Mouse (Mus musculus): ENCODE results near the gene AC131692.1. TPM values are rescaled to one million over a fixed set of nuclear protein-coding genes. Genes with fewer than 3 reads are reported as not detected.

Gene AC131692.1
- polyA plus RNA-seq, 1 experiment from 2014 or later: 0.48 TPM

- Histone ChIP-seq H3K4me1 (ENCODE audit: control insufficient read depth, low read depth, low read length) (peaks cover 35% of the 10 kb centered on the region), H3K9ac (ENCODE audit: low read depth, low read length) (peak overlapping the region; percentile 75), H3K9me3 (replicated peaks; ENCODE audit: control insufficient read depth, low read length) (no peaks in the 10 kb centered on the region), H3K4me3 (ENCODE audit: low read depth, low read length) (peak overlapping the region; percentile 66), H3K4me2 (ENCODE audit: low read depth, low read length) (peak overlapping the region; percentile 94), H3K27ac (ENCODE audit: low read length) (no peak overlapping the region; the same call in 1 of the 2 replicates), H3K36me3 (ENCODE audit: control insufficient read depth, insufficient read depth) (no peaks in the 10 kb centered on the region; the same call in 1 of the 2 replicates), H3K27me3 (ENCODE audit: control insufficient read depth, insufficient read depth, low read depth, low read length) (no peaks in the 10 kb centered on the region)
- WGBS (ENCODE audit: insufficient replicate concordance): 43% methylated on average over 5 of the region's 5 CpGs
- no peak for ATAC-seq (ENCODE audit: low read depth)
These were observed 27.6 kb upstream of the AC131692.1 start for GRCm38 (mm10) chr19:6066571-6066970.

GRCm38 (mm10) chr19:6067011-6067723 lies 27.1 kb upstream of the AC131692.1 start:
- no peaks in the 10 kb centered on the region for H3K27me3 ChIP-seq (ENCODE audit: control insufficient read depth, insufficient read depth, low read depth, low read length)
- peaks cover 30% of the 10 kb centered on the region for H3K4me1 ChIP-seq (ENCODE audit: control insufficient read depth, low read depth, low read length)
- H3K9me3 ChIP-seq (replicated peaks; ENCODE audit: control insufficient read depth, low read length): no peaks in the 10 kb centered on the region
- peak; percentile 64 for ATAC-seq (ENCODE audit: low read depth)
- H3K4me3 ChIP-seq (ENCODE audit: low read depth, low read length): peak overlapping the region; percentile 66
- no peaks in the 10 kb centered on the region; the same call in 1 of the 2 replicates for H3K36me3 ChIP-seq (ENCODE audit: control insufficient read depth, insufficient read depth)
- H3K9ac ChIP-seq (ENCODE audit: low read depth, low read length): peak overlapping the region; percentile 75
- under 1% methylated on average over 30 of the region's 30 CpGs for WGBS (ENCODE audit: insufficient replicate concordance)
- peak overlapping the region; percentile 94 for H3K4me2 ChIP-seq (ENCODE audit: low read depth, low read length)
- H3K27ac ChIP-seq (ENCODE audit: low read length): peak overlapping the region; percentile 70

DNA sequence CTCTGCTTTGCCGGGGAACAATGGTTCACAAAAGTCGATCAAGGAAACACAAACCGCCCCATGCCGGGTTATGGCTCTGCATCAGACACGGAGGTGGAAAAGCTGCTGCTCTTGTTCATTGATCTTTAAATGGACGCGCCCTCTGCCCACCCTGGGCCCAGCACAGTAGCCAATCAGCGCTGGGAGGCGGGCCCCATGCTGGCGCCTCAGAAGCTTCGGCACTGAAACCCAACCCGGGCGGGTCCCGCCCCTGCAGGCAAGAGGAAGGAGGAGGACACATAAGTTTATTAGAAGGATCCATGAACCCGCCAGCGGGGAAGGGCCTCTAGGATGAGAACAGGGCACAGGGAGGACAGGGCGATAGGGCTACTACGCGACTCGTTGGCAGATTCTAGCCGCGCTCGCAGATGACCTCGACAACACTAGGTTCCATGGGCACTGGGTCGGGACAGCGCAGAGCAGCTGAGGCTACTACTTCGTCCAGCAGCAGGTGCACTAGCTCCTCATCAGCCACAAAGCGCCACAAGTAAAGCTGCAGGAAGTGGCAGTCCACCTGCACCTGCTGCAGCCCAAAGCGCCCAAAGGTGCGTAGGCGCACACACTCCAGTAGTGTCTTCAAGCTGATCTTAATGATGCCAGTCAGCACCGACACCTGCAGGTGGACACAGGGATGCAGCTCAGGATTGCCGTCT lies 26.3 kb upstream of the AC131692.1 start, which contains the start of gene Tm7sf2:
TSS of gene Tm7sf2 (minus strand) at position 650 of the 692 bp plus-strand sequence.
- Histone ChIP-seq H3K9ac (ENCODE audit: low read depth, low read length) (peak within 1 kb of the TSS; percentile 75), H3K4me2 (ENCODE audit: low read depth, low read length) (peak within 1 kb of the TSS; percentile 94), H3K36me3 (ENCODE audit: control insufficient read depth, insufficient read depth) (no peaks in the 10 kb centered on the region; the same call in 1 of the 2 replicates), H3K4me1 (ENCODE audit: control insufficient read depth, low read depth, low read length) (peaks cover 23% of the 10 kb centered on the region), H3K27me3 (ENCODE audit: control insufficient read depth, insufficient read depth, low read depth, low read length) (no peaks in the 10 kb centered on the region), H3K4me3 (ENCODE audit: low read depth, low read length) (peak within 1 kb of the TSS; percentile 66), H3K27ac (ENCODE audit: low read length) (peak within 1 kb of the TSS; percentile 70), H3K9me3 (replicated peaks; ENCODE audit: control insufficient read depth, low read length) (no peaks in the 10 kb centered on the region)
- WGBS (ENCODE audit: insufficient replicate concordance): 14% methylated on average over 33 of the region's 33 CpGs
- ATAC-seq (ENCODE audit: low read depth): peak; percentile 94

DNA sequence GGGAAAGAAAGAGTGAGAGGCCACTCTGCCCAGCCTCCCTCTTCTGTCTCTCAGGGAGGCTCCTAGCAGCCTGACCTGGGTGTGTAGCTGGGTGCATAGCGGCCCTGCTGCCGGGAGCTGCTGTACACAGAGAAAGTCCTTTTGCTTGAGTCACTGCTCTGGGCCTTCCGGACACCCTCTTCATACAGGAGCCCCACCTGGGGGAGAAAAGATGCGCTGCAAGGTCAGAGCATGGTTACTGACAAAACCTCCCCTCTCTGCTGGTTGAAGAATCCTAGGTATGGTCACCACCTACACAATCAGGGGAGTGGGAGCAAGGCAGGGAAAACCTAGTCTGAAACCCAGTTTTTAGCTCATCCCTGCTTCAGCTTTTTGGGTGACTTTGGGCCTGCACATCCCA lies 25.3 kb upstream of the AC131692.1 start:
- no peak overlapping the region for H3K4me2 ChIP-seq (ENCODE audit: low read depth, low read length)
- H3K4me3 ChIP-seq (ENCODE audit: low read depth, low read length): no peak overlapping the region
- WGBS (ENCODE audit: insufficient replicate concordance): 76% methylated on average over 4 of the region's 4 CpGs
- peaks cover 3% of the 10 kb centered on the region for H3K36me3 ChIP-seq (ENCODE audit: control insufficient read depth, insufficient read depth)
- no peaks in the 10 kb centered on the region for H3K9me3 ChIP-seq (replicated peaks; ENCODE audit: control insufficient read depth, low read length)
- peaks cover 22% of the 10 kb centered on the region for H3K4me1 ChIP-seq (ENCODE audit: control insufficient read depth, low read depth, low read length)
- no peak overlapping the region for H3K27ac ChIP-seq (ENCODE audit: low read length)
- H3K9ac ChIP-seq (ENCODE audit: low read depth, low read length): no peak overlapping the region
- H3K27me3 ChIP-seq (ENCODE audit: control insufficient read depth, insufficient read depth, low read depth, low read length): no peaks in the 10 kb centered on the region
- no peak for ATAC-seq (ENCODE audit: low read depth)

- Histone ChIP-seq H3K4me3 (ENCODE audit: low read depth, low read length) (no peak overlapping the region), H3K27me3 (ENCODE audit: control insufficient read depth, insufficient read depth, low read depth, low read length) (no peaks in the 10 kb centered on the region), H3K4me1 (ENCODE audit: control insufficient read depth, low read depth, low read length) (peaks cover 22% of the 10 kb centered on the region), H3K9me3 (replicated peaks; ENCODE audit: control insufficient read depth, low read length) (no peaks in the 10 kb centered on the region), H3K4me2 (ENCODE audit: low read depth, low read length) (no peak overlapping the region), H3K27ac (ENCODE audit: low read length) (no peak overlapping the region), H3K36me3 (ENCODE audit: control insufficient read depth, insufficient read depth) (peaks cover 3% of the 10 kb centered on the region), H3K9ac (ENCODE audit: low read depth, low read length) (no peak overlapping the region)
- no peak for ATAC-seq (ENCODE audit: low read depth)
- 66% methylated on average over 10 of the region's 10 CpGs for WGBS (ENCODE audit: insufficient replicate concordance)
These were observed 24.4 kb upstream of the AC131692.1 start for GRCm38 (mm10) chr19:6069851-6070250.

GRCm38 (mm10) chr19:6070571-6071250 lies 23.5 kb upstream of the AC131692.1 start:
- no peak overlapping the region for H3K4me3 ChIP-seq (ENCODE audit: low read depth, low read length)
- H3K27me3 ChIP-seq (ENCODE audit: control insufficient read depth, insufficient read depth, low read depth, low read length): no peaks in the 10 kb centered on the region
- 83% methylated on average over 31 of the region's 31 CpGs for WGBS (ENCODE audit: insufficient replicate concordance)
- ATAC-seq (ENCODE audit: low read depth): no peak
- peaks cover 3% of the 10 kb centered on the region for H3K36me3 ChIP-seq (ENCODE audit: control insufficient read depth, insufficient read depth)
- no peak overlapping the region for H3K9ac ChIP-seq (ENCODE audit: low read depth, low read length)
- H3K9me3 ChIP-seq (replicated peaks; ENCODE audit: control insufficient read depth, low read length): no peaks in the 10 kb centered on the region
- no peak overlapping the region for H3K27ac ChIP-seq (ENCODE audit: low read length)
- no peak overlapping the region for H3K4me2 ChIP-seq (ENCODE audit: low read depth, low read length)
- peaks cover 25% of the 10 kb centered on the region for H3K4me1 ChIP-seq (ENCODE audit: control insufficient read depth, low read depth, low read length)

- Histone ChIP-seq H3K27me3 (ENCODE audit: control insufficient read depth, insufficient read depth, low read depth, low read length) (no peaks in the 10 kb centered on the region), H3K9ac (ENCODE audit: low read depth, low read length) (no peak overlapping the region), H3K4me1 (ENCODE audit: control insufficient read depth, low read depth, low read length) (peaks cover 28% of the 10 kb centered on the region), H3K4me3 (ENCODE audit: low read depth, low read length) (no peak overlapping the region), H3K36me3 (ENCODE audit: control insufficient read depth, insufficient read depth) (peaks cover 3% of the 10 kb centered on the region), H3K27ac (ENCODE audit: low read length) (no peak overlapping the region), H3K4me2 (ENCODE audit: low read depth, low read length) (no peak overlapping the region), H3K9me3 (replicated peaks; ENCODE audit: control insufficient read depth, low read length) (no peaks in the 10 kb centered on the region)
- no peak for ATAC-seq (ENCODE audit: low read depth)
- 86% methylated on average over 19 of the region's 19 CpGs for WGBS (ENCODE audit: insufficient replicate concordance)
These were observed 23.0 kb upstream of the AC131692.1 start for GRCm38 (mm10) chr19:6071261-6071660.

GRCm38 (mm10) chr19:6073889-6074288 lies 20.3 kb upstream of the AC131692.1 start:
- peaks cover 17% of the 10 kb centered on the region for H3K4me1 ChIP-seq (ENCODE audit: control insufficient read depth, low read depth, low read length)
- H3K9me3 ChIP-seq (replicated peaks; ENCODE audit: control insufficient read depth, low read length): no peaks in the 10 kb centered on the region
- 74% methylated on average over 5 of the region's 5 CpGs for WGBS (ENCODE audit: insufficient replicate concordance)
- no peak for ATAC-seq (ENCODE audit: low read depth)
- H3K4me3 ChIP-seq (ENCODE audit: low read depth, low read length): no peak overlapping the region
- no peaks in the 10 kb centered on the region for H3K27me3 ChIP-seq (ENCODE audit: control insufficient read depth, insufficient read depth, low read depth, low read length)
- peak overlapping the region; percentile 45 for H3K27ac ChIP-seq (ENCODE audit: low read length)
- no peak overlapping the region for H3K4me2 ChIP-seq (ENCODE audit: low read depth, low read length)
- peaks cover 3% of the 10 kb centered on the region for H3K36me3 ChIP-seq (ENCODE audit: control insufficient read depth, insufficient read depth)
- H3K9ac ChIP-seq (ENCODE audit: low read depth, low read length): no peak overlapping the region
